Mouse (Mus musculus) liver, adult 2 months (tissue): ENCODE measurements around the gene Mmd. TPM values are rescaled to one million over a fixed set of nuclear protein-coding genes. Genes with fewer than 3 reads are reported as not detected.
A peak's percentile ranks its signal among the peaks of the same experiment; 100 is the strongest.

Experiments
- DNase-seq: peaks from one replicate; pipeline ENCODE4 v3.0.0-alpha.2; 2011; ENCODE audit warnings: low read depth, low spot score; ENCODE audit errors: extremely low read depth
- H3K27ac ChIP-seq: fragments of 200-500 bp; replicated peaks from 2 replicates; pipeline ENCODE4 v1.5.1; 2012; ENCODE audit warnings: low read depth, mild to moderate bottlenecking, control low read depth, inconsistent platforms, low read length; ENCODE audit not compliant: insufficient read depth
- H3K27me3 ChIP-seq: fragments of 200-500 bp; 2 replicates; pipeline ENCODE4 v1.6.1; 2012; ENCODE audit warnings: mild to moderate bottlenecking, moderate library complexity, low read length, inconsistent platforms; ENCODE audit not compliant: control insufficient read depth, insufficient read depth
- H3K36me3 ChIP-seq: fragments of 200-500 bp; 2 replicates; pipeline ENCODE4 v1.6.1; 2012; ENCODE audit warnings: low read length, inconsistent platforms; ENCODE audit not compliant: control insufficient read depth, insufficient read depth
- H3K4me1 ChIP-seq: fragments of 200-500 bp; 2 replicates; pipeline ENCODE4 v1.6.1; 2011; ENCODE audit warnings: low read length; ENCODE audit not compliant: control insufficient read depth, insufficient read depth
- H3K4me3 ChIP-seq: fragments of 200-500 bp; 2 replicates; pipeline ENCODE4 v1.5.1; 2011; ENCODE audit warnings: low read depth, mild to moderate bottlenecking, control low read depth, low read length, moderate library complexity; ENCODE audit not compliant: insufficient read depth
- H3K79me2 ChIP-seq: fragments of 200-500 bp; 2 replicates; pipeline ENCODE4 v1.6.1; 2012; ENCODE audit warnings: inconsistent platforms, mild to moderate bottlenecking, low read length, moderate library complexity; ENCODE audit not compliant: control insufficient read depth, insufficient read depth
- H3K9ac ChIP-seq: fragments of 200-500 bp; 2 replicates; pipeline ENCODE4 v1.6.1; 2012; ENCODE audit warnings: low read depth, mild to moderate bottlenecking, control low read depth, inconsistent platforms, low read length
- CTCF ChIP-seq: fragments of 200-500 bp; IDR thresholded peaks from 2 replicates; pipeline ENCODE4 v1.5.1; 2011; ENCODE audit warnings: low read depth, low read length, control low read depth
- POLR2A ChIP-seq: fragments of 200-500 bp; IDR thresholded peaks from 2 replicates; pipeline ENCODE4 v1.6.1; 2011; ENCODE audit warnings: low read length, control low read depth; ENCODE audit not compliant: insufficient read depth; ENCODE audit errors: extremely low read depth
- WGBS: fragments of 180-500 bp; shearing (Covaris S2); methylation state at CpG from one replicate; pipeline ENCODE4 v1.1.7; 2018; 5-methylcytosine and 5-hydroxymethylcytosine counted together
- polyA plus RNA-seq: library from polyadenylated mRNA; depleted of rRNA; stranded (reverse); fragments of >200 nt; gene quantifications from 2 replicates; pipeline ENCODE4 v1.2.3, GENCODE M21; 2012
- total RNA-seq: library from RNA; depleted of rRNA; stranded (reverse); fragments of >200 nt; gene quantifications from 2 replicates; pipeline ENCODE4 v1.2.3, GENCODE M21; 2014

Gene Mmd
- total and polyA plus RNA-seq, 2 experiments, result 60.3 to 124 TPM

- Histone ChIP-seq H3K9ac (no peak overlapping the region), H3K27me3 (no peaks in the 10 kb centered on the region), H3K4me1 (peaks cover 10% of the 10 kb centered on the region), H3K4me3 (no peak overlapping the region), H3K79me2 (no peaks in the 10 kb centered on the region), H3K27ac (no peak overlapping the region), H3K36me3 (no peaks in the 10 kb centered on the region)
- peak; percentile 19 for DNase-seq
- no peak for TF ChIP-seq POLR2A
- no peak for TF ChIP-seq CTCF
- WGBS, result 87% methylated on average over 12 of the region's 12 CpGs
These were observed 22.0 kb upstream of the Mmd start for GRCm38 (mm10) chr11:90227000-90227922.

GRCm38 (mm10) chr11:90228251-90228949, 20.9 kb upstream of the Mmd start:
- no peak for TF ChIP-seq POLR2A
- TF ChIP-seq CTCF, result no peak
- DNase-seq, result no peak
- no peaks in the 10 kb centered on the region for H3K27me3 ChIP-seq
- H3K79me2 ChIP-seq, result no peaks in the 10 kb centered on the region
- no peak overlapping the region for H3K9ac ChIP-seq
- H3K36me3 ChIP-seq, result no peaks in the 10 kb centered on the region
- H3K27ac ChIP-seq, result no peak overlapping the region
- peaks cover 10% of the 10 kb centered on the region for H3K4me1 ChIP-seq
- 91% methylated on average over 9 of the region's 9 CpGs for WGBS
- no peak overlapping the region for H3K4me3 ChIP-seq

DNA sequence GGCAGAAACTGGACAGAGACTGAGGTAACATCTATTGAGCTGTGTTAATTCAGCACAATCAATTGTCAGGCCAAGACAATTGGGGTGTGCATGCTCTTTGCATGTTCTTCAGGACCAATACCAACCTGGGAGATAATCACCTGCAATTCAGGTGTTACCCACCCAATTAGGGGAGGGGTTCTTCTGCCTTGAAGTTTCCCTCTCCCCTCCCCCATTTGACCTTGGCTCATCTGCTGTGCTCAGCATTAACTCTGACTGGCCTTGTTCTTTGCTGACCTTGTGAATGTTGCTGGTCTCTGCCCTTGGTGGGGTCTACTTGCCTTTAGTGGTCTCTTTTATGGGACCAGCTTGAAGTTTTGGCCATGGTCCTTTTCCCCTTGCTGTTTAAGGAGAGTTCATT, 19.5 kb upstream of the Mmd start:
- Histone ChIP-seq H3K36me3 (no peaks in the 10 kb centered on the region), H3K4me3 (no peak overlapping the region), H3K4me1 (peaks cover 10% of the 10 kb centered on the region), H3K79me2 (no peaks in the 10 kb centered on the region), H3K27me3 (no peaks in the 10 kb centered on the region), H3K9ac (no peak overlapping the region), H3K27ac (no peak overlapping the region)
- TF ChIP-seq CTCF (no peak), POLR2A (no peak)
- no peak for DNase-seq

DNA sequence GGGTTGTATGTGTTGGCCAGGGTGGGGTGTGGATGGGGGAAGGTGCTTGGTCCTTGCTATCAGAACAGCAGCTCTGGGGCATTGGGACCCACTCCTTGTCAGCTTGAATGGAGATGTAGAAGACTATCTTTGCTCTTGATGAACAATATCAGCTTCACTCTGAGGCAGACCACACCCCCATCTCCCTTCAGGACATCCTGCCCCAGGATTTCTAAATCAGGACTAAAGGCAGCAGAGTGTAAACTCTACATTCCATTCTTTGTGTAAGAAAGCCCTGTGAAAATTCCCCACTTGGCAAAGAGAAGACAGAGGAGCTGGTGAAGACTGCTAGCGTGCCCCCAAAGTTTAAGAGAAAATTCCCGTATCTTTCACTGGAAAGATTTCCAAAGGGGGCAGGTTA, 18.6 kb upstream of the Mmd start:
- Histone ChIP-seq H3K79me2 (no peaks in the 10 kb centered on the region), H3K9ac (no peak overlapping the region), H3K36me3 (no peaks in the 10 kb centered on the region), H3K27ac (no peak overlapping the region), H3K27me3 (no peaks in the 10 kb centered on the region), H3K4me3 (no peak overlapping the region), H3K4me1 (peaks cover 10% of the 10 kb centered on the region)
- 78% methylated on average over 2 of the region's 2 CpGs for WGBS
- DNase-seq, result no peak
- no peak for TF ChIP-seq POLR2A
- no peak for TF ChIP-seq CTCF

GRCm38 (mm10) chr11:90231631-90232030, 17.6 kb upstream of the Mmd start:
- 0% methylated on average over 2 of the region's 2 CpGs for WGBS
- no peak overlapping the region for H3K4me3 ChIP-seq
- H3K36me3 ChIP-seq, result no peaks in the 10 kb centered on the region
- no peaks in the 10 kb centered on the region for H3K27me3 ChIP-seq
- peak overlapping the region; percentile 29; the same call in 1 of the 2 replicates for H3K27ac ChIP-seq
- no peak for TF ChIP-seq CTCF
- no peak for TF ChIP-seq POLR2A
- DNase-seq, result peak; percentile 93
- H3K79me2 ChIP-seq, result no peaks in the 10 kb centered on the region
- no peak overlapping the region for H3K9ac ChIP-seq
- peaks cover 10% of the 10 kb centered on the region for H3K4me1 ChIP-seq
